Mouse (Mus musculus) ES-Bruce4 (cell line): ENCODE results near the gene Plekha5.

Experiments
- CTCF ChIP-seq: IDR thresholded peaks from one replicate; pipeline ENCODE4 v1.8.1; 2011; ENCODE audit warnings: low read depth, low read length
- EP300 ChIP-seq: IDR thresholded peaks from 2 replicates; pipeline ENCODE4 v1.6.1; 2011; ENCODE audit warnings: low read depth, low read length; ENCODE audit not compliant: insufficient read depth
- POLR2A ChIP-seq: IDR thresholded peaks from one replicate; pipeline ENCODE4 v1.8.1; 2011; ENCODE audit warnings: low read length; ENCODE audit not compliant: insufficient read depth

DNA sequence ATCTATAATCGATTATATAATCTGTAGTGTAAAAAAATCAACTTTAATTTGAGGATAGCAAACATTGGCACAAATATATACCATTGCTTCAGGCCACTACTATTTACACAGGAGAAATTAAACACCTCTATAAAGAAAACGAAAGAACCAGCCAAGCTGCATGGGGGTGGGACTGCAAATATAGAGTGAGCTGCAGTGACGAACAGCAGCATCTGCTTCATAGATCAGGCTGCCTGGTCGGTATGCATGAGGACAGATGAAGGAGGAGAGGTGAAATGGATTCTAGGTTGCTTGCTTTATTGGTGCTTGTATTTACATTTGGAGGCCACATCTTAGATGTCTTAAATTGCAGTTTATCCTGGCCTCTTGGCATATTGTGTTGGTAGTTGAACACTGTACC lies 66.4 kb downstream of the Plekha5 start:
- TF ChIP-seq CTCF (no peak), POLR2A (no peak), EP300 (no peak)
